Mouse (Mus musculus): ENCODE results near the gene AC134908.4. TPM values are rescaled to one million over a fixed set of nuclear protein-coding genes. Genes with fewer than 3 reads are reported as not detected.
"Not testable (repeated sequence)": the region's sequence is repeated elsewhere in the genome, so short reads cannot be mapped to it uniquely, and the experiment has no call there.

Gene AC134908.4
- total RNA-seq, 2 experiments from 2014 or later, result 0.75 TPM; not detected in 1

- no peak for DNase-seq (ENCODE audit: low spot score in 2 of 2)
Observed at GRCm38 (mm10) chr17:25777948-25778347, 17.5 kb downstream of the AC134908.4 start.

DNA sequence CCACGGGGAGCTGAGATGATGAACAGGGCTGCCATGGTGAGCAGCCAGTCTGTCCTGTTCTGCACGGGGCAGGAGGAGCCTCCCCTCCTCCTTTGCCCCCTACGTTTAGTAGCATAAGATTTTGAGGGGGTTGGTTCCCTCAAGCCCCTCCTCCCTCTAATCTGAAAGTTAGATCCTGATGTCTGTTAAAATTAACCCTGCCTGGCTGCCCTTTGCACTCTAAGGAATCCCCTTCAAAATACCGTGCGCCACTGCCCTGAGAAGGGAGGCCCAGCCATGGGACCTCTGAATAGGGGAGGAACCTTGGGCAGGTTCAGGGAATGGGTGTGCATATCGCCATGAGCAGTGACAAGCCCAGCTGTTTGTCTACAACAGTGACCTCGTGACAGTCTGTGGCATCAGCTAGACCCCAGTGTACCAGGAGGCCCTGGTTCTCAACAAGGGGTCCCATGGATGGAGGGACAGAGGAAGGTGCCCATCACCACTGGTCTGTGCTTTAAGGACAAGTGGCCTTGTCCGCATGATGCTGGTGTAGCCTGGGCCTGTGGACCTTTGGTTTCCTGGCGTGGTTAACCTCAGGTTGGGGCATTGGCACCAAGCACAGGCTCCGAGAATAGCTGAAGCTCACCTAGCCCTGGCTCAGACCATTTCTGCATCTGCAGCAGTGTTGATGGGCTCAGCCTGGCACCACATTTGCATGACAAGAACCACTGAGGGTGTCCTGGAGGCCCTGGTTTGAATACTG lies 20.0 kb downstream of the AC134908.4 start:
- DNase-seq (ENCODE audit: low spot score in 2 of 2), result no peak

GRCm38 (mm10) chr17:25773549-25774120 lies 21.8 kb downstream of the AC134908.4 start, which contains the start of gene Narfl:
Narfl (plus strand) TSS chr17:25773776.
- DNase-seq (ENCODE audit: low spot score in 2 of 2), result peak; percentile 96 to 97

- DNase-seq (ENCODE audit: low spot score in 2 of 2), result no peak
Observed at GRCm38 (mm10) chr17:25769331-25769730, 26.1 kb downstream of the AC134908.4 start.

DNA sequence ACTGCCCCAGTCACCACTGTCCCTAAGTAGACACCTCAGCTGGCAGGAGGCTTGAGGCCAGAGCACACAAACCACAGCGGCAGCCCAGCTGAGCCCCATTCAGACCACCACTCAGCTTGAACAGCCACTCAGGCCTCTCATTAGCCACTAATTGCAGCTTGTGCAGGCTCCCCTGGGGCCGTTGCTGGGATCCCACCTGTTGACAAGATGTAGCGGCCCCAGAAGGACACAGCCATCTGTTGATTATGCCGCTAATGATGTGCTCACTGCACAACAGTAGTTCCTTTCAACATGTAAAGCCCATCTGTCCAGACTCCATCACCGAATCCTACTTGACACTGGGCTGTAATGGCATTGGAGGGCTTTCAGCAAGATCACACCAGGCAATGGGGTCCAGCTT lies 29.6 kb downstream of the AC134908.4 start:
- DNase-seq (ENCODE audit: low spot score in 2 of 2), result no peak

DNA sequence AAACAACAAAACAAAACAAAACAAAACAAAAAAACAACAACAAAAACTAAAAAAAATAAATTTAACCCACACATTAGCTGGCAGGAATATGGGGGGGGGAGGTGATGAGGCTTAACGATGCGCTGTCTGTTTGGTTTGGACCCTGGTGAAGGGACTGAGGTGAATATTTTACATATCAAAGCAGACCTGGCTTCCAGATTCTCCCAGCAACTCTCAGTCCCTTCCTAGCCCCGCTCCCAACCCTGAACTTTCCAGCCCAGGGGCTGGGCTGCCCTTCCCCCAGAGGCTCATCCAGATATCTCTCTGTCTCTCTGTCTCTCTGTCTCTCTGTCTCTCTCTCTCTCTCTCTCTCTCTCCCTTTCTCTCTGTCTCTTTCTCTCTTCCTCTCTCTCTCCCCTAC lies 32.9 kb downstream of the AC134908.4 start:
- DNase-seq (ENCODE audit: low spot score in 2 of 2), result no peak

DNA sequence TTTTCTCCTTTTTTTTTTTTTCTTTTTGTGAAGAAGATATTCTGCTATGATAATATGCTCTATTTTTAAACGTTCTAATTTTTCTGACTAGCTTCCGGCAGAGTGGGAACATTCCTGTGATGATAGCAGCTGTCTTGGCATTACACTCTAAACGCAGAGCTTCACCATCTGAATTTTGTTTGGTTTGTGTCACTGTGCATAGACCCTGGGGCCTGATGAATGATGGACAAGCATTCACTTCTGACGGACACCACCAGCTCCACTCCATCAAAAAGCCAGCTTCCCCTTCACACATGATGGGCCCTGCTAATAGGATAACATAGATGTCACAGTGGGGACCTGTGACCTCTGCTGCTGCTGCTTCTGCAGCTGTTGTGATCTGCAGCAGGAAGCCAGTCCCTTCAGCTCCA lies 33.9 kb downstream of the AC134908.4 start:
- no peak for DNase-seq (ENCODE audit: low spot score in 2 of 2)

DNA sequence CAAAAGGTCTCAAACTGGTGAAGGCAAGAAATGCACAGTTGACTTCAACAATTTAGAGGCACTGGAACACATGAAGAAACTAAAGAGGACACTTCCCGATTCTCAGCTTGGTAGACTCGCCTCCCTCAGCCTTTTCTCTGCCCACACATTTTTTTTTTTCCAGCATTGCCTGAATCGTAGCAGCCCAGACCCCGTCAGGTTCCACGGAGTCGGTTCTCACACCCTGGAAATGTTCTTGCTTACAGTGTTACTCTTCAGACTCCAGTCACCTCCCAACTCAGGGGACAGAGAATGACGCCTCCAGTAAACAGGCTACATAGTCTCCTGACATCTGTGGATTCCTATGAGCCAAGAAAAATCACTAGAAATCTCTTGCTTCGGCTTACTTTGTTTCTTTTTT lies 35.3 kb downstream of the AC134908.4 start:
- no peak for DNase-seq (ENCODE audit: low spot score in 2 of 2)

GRCm38 (mm10) chr17:25757691-25758090 lies 37.8 kb downstream of the AC134908.4 start:
- no peak for DNase-seq (ENCODE audit: low spot score in 2 of 2)

DNA sequence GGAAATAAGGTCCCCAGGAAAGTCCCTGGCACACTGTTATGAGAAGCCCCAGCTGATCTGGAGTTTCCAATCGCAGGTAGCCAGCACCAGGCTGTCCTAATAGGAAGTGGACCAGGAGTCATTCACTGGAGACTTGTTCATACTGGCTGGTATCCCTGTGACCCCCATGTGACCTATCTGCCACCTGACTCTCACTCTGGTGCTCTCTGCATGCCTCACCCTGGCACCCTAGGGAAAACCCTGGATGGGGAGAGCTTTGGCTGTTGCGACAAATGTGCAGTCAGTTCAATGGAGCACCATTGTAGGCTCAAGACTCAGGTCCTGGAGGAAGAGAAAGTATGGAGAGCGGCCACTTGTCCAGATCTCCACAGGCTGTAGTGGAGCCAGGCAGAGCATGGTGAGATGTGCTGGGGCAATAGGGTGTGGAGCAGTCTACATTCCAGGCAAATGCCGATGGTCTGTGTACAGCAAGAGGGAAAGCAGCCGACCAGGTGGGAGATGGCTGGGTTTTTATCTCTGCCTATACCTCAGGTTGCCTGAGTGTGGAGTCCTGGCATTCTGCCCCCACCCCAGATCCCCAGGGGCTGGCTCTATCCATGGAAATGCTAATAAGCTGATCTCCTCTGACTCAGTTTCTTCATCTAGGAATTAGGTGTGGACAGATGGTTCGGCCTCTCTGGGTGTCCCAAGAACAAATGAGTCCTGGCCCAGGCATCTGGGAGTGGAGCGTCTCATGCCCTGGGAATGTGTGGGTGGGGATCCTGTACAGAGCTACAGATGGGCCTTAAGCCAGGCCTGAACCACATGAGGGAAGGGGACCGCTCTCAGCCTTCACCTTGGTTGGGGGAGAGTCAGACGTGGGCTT lies 38.8 kb downstream of the AC134908.4 start:
- DNase-seq (ENCODE audit: low spot score in 2 of 2), result no peak

GRCm38 (mm10) chr17:25755627-25756377 lies 39.7 kb downstream of the AC134908.4 start:
- DNase-seq (ENCODE audit: low spot score in 2 of 2), result no peak

GRCm38 (mm10) chr17:25755086-25755485 lies 40.4 kb downstream of the AC134908.4 start:
- DNase-seq (ENCODE audit: low spot score in 2 of 2), result no peak

DNA sequence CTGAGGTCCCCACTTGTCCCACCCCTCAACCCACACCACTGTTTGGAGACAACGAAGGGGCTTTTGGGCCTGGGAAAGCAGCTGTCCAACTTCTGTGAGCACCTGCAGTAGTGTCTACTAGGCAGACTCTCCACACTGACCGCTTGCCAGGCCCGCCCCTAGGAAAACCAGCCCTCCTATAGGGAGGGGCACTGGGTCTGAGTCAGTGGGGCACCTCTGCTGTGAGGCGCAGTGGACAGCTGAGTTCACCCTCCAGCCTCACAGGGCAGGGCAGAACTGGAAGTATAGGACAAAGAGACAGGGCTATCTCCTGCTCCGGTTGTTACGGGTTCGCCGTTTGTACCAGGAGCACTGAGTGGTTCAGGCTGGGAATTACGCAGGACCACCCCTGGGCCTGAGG lies 41.2 kb downstream of the AC134908.4 start, which contains the start of gene Msln:
Msln (minus strand) TSS at position 138 of the 400 bp plus-strand sequence.
- no peak for DNase-seq (ENCODE audit: low spot score in 2 of 2)

DNA sequence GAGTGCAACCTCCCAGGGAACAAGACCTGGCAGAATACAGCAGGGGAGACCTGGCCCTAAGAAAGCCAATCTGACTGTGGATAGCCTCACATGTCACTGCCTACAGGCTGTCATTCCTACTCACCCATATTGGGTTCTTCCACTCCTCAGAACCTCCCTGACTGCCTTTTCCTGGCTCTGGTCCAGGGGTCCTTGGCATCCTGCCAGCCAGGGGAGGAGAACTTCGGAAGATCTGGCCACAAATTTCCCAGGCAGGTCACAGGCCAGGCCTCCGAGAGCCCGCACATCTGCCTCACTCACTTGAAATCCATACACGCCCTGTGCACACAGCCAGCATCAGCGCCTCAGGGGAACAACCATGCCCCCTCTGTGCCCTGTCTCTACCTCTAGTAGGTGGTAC lies 44.0 kb downstream of the AC134908.4 start:
- DNase-seq (ENCODE audit: low spot score in 2 of 2), result peak; percentile 46 to 57

- no peak for DNase-seq (ENCODE audit: low spot score in 2 of 2)
Observed at GRCm38 (mm10) chr17:25749314-25749713, 46.1 kb downstream of the AC134908.4 start.

GRCm38 (mm10) chr17:25748238-25748637 lies 47.2 kb downstream of the AC134908.4 start:
- DNase-seq (ENCODE audit: low spot score in 2 of 2), result no peak

DNA sequence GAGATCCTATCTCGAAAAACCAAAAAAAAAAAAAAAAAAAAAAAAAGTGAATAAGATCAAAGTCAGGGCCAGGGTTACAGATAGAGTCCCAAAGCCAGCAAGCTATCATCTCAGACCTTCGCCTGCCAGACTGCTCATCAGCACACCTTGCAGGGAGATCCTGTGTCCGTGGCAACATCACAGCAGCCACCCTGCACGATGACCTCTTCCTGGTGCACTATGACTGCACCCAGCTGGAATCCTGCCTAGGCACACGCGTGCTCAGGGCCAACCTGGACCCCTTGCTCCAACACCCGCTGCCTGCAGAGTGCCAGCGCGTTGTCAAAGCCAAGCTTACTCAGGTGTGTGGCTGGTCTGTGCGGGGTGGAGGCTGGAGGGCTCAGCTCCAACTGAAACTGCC lies 51.1 kb downstream of the AC134908.4 start:
- DNase-seq (ENCODE audit: low spot score in 2 of 2), result no peak

- no peak for DNase-seq (ENCODE audit: low spot score in 2 of 2)
Observed at GRCm38 (mm10) chr17:25743831-25744230, 51.6 kb downstream of the AC134908.4 start.

- not testable (repeated sequence) for DNase-seq (ENCODE audit: low spot score in 2 of 2)
Observed at GRCm38 (mm10) chr17:25741471-25741870, 54.0 kb downstream of the AC134908.4 start.
